Mouse (Mus musculus) forebrain, embryonic 11.5 days (tissue): Measurements from ENCODE around the gene Tirap. TPM values are rescaled to one million over a fixed set of nuclear protein-coding genes. Genes with fewer than 3 reads are reported as not detected.
A peak's percentile ranks its signal among the peaks of the same experiment; 100 is the strongest.

Source experiments
- ATAC-seq: fragments of 200-750 bp; cut with Nextera tagmentation; replicated peaks from 2 replicates; pipeline ENCODE4 v1.8.0; 2017; ENCODE audit warnings: moderate TSS enrichment; ENCODE audit not compliant: low FRiP score
- DNase-seq: peaks from one replicate; pipeline ENCODE4 v3.0.0-alpha.2; 2017; ENCODE audit warnings: low spot score
- H3K27ac ChIP-seq: fragments of 300-500 bp; sonication (generic); 2 replicates; pipeline ENCODE4 v1.5.1; 2014; ENCODE audit warnings: low read depth, low read length
- H3K27me3 ChIP-seq: fragments of 300-500 bp; sonication (generic); 2 replicates; pipeline ENCODE4 v1.6.1; 2014; ENCODE audit warnings: mild to moderate bottlenecking, low read length, mixed read lengths; ENCODE audit not compliant: control insufficient read depth, insufficient read depth
- H3K36me3 ChIP-seq: fragments of 300-500 bp; sonication (generic); 2 replicates; pipeline ENCODE4 v1.6.1; 2014; ENCODE audit warnings: mild to moderate bottlenecking, low read length, moderate library complexity, mixed read lengths; ENCODE audit not compliant: control insufficient read depth, insufficient read depth
- H3K4me1 ChIP-seq: fragments of 300-500 bp; sonication (generic); replicated peaks from 2 replicates; pipeline ENCODE4 v1.6.1; 2014; ENCODE audit warnings: low read length, mixed read lengths; ENCODE audit not compliant: control insufficient read depth, insufficient read depth
- H3K4me2 ChIP-seq: fragments of 300-500 bp; sonication (generic); 2 replicates; pipeline ENCODE4 v1.6.1; 2014; ENCODE audit warnings: low read depth, mild to moderate bottlenecking, low read length, moderate library complexity, mixed read lengths; ENCODE audit not compliant: severe bottlenecking
- H3K4me3 ChIP-seq: fragments of 300-500 bp; sonication (generic); 2 replicates; pipeline ENCODE4 v1.5.1; 2014; ENCODE audit warnings: low read depth, low read length
- H3K9ac ChIP-seq: fragments of 300-500 bp; sonication (generic); 2 replicates; pipeline ENCODE4 v1.6.1; 2014; ENCODE audit warnings: low read length
- H3K9me3 ChIP-seq: fragments of 300-500 bp; sonication (generic); 2 replicates; pipeline ENCODE4 v1.6.1; 2016; ENCODE audit warnings: low read length, mixed read lengths; ENCODE audit not compliant: control insufficient read depth
- WGBS: fragments of 180-500 bp; shearing (Covaris S2); extraction: QIAGEN DNeasy Blood & Tissue Kit; methylation state at CpG from one replicate; pipeline ENCODE4 v1.1.7; 2014; 5-methylcytosine and 5-hydroxymethylcytosine counted together
- polyA plus RNA-seq: library from polyadenylated mRNA; unstranded; fragments of >200 nt; fragmentation: Nextera tagmentation; extraction: Ambion mirVana; gene quantifications from 2 replicates; pipeline ENCODE4 v1.2.1, GENCODE M21; 2014

Tirap gene
- 17.1 and 17.3 TPM in 2 replicates for polyA plus RNA-seq

- H3K4me2 ChIP-seq: peak within 1 kb of the TSS; percentile 79
- WGBS: under 1% methylated on average over 44 of the region's 44 CpGs
Measured at GRCm38 (mm10) chr9:35199772-35200471, at the start of gene Tirap, which contains the start of gene Srpr. TSS of gene Tirap (minus strand) at chr9:35200291. TSS of gene Srpr (plus strand) at chr9:35200175.

GRCm38 (mm10) chr9:35249476-35249875, 49.4 kb upstream of the Tirap start:
- Histone ChIP-seq H3K4me3 (no peak overlapping the region), H3K9ac (no peak overlapping the region), H3K27ac (no peak overlapping the region), H3K27me3 (no peaks in the 10 kb centered on the region), H3K9me3 (no peaks in the 10 kb centered on the region), H3K36me3 (no peaks in the 10 kb centered on the region), H3K4me1 (no peaks in the 10 kb centered on the region), H3K4me2 (no peak overlapping the region)
- DNase-seq: no peak
- ATAC-seq: no peak

More at GRCm38 (mm10) chr9:35199772-35200471, at the start of gene Tirap, which contains the start of gene Srpr:
- Histone ChIP-seq H3K4me3 (peak within 1 kb of the TSS; percentile 63), H3K36me3 (no peaks in the 10 kb centered on the region), H3K27me3 (no peaks in the 10 kb centered on the region), H3K27ac (no peak within 1 kb of the TSS), H3K9me3 (no peaks in the 10 kb centered on the region), H3K9ac (peak within 1 kb of the TSS; percentile 78), H3K4me1 (no peaks in the 10 kb centered on the region; the same call in 1 of the 2 replicates)
- peak; percentile 98 for DNase-seq
- peak; percentile 96 for ATAC-seq

GRCm38 (mm10) chr9:35247405-35247804, 47.3 kb upstream of the Tirap start:
- no peaks in the 10 kb centered on the region for H3K9me3 ChIP-seq
- H3K4me1 ChIP-seq: no peaks in the 10 kb centered on the region
- no peaks in the 10 kb centered on the region for H3K36me3 ChIP-seq
- no peaks in the 10 kb centered on the region for H3K27me3 ChIP-seq
- DNase-seq (no peak), ATAC-seq (no peak)
- 95% methylated on average over 2 of the region's 2 CpGs for WGBS
- no peak overlapping the region for H3K4me2 ChIP-seq
- H3K4me3 ChIP-seq: no peak overlapping the region
- no peak overlapping the region for H3K27ac ChIP-seq
- H3K9ac ChIP-seq: no peak overlapping the region

GRCm38 (mm10) chr9:35239734-35240133, 39.6 kb upstream of the Tirap start:
- H3K36me3 ChIP-seq: no peaks in the 10 kb centered on the region
- no peaks in the 10 kb centered on the region for H3K27me3 ChIP-seq
- H3K4me2 ChIP-seq: no peak overlapping the region
- DNase-seq (no peak), ATAC-seq (no peak)
- WGBS: 89% methylated on average over 1 of the region's 1 CpGs
- H3K27ac ChIP-seq: no peak overlapping the region
- H3K4me1 ChIP-seq: no peaks in the 10 kb centered on the region
- H3K9me3 ChIP-seq: no peaks in the 10 kb centered on the region
- no peak overlapping the region for H3K4me3 ChIP-seq
- H3K9ac ChIP-seq: no peak overlapping the region

GRCm38 (mm10) chr9:35238915-35239571, 39.0 kb upstream of the Tirap start:
- Histone ChIP-seq H3K27me3 (no peaks in the 10 kb centered on the region), H3K4me3 (no peak overlapping the region), H3K9ac (no peak overlapping the region), H3K4me2 (no peak overlapping the region), H3K4me1 (no peaks in the 10 kb centered on the region), H3K27ac (no peak overlapping the region), H3K36me3 (no peaks in the 10 kb centered on the region), H3K9me3 (no peaks in the 10 kb centered on the region)
- ATAC-seq (no peak), DNase-seq (no peak)
- WGBS: 85% methylated on average over 6 of the region's 6 CpGs

GRCm38 (mm10) chr9:35238371-35238770, 38.3 kb upstream of the Tirap start:
- no peak overlapping the region for H3K27ac ChIP-seq
- H3K36me3 ChIP-seq: no peaks in the 10 kb centered on the region
- H3K4me2 ChIP-seq: no peak overlapping the region
- no peaks in the 10 kb centered on the region for H3K4me1 ChIP-seq
- ATAC-seq (no peak), DNase-seq (no peak)
- no peak overlapping the region for H3K9ac ChIP-seq
- 90% methylated on average over 1 of the region's 1 CpGs for WGBS
- no peaks in the 10 kb centered on the region for H3K9me3 ChIP-seq
- no peaks in the 10 kb centered on the region for H3K27me3 ChIP-seq
- no peak overlapping the region for H3K4me3 ChIP-seq

- ATAC-seq: no peak
- H3K9ac ChIP-seq: no peak overlapping the region
- H3K27ac ChIP-seq: no peak overlapping the region
- no peak overlapping the region for H3K4me3 ChIP-seq
- DNase-seq: no peak
- H3K27me3 ChIP-seq: no peaks in the 10 kb centered on the region
- H3K4me1 ChIP-seq: no peaks in the 10 kb centered on the region
- peaks cover 3% of the 10 kb centered on the region; the same call in 1 of the 2 replicates for H3K36me3 ChIP-seq
- H3K9me3 ChIP-seq: no peaks in the 10 kb centered on the region
- H3K4me2 ChIP-seq: no peak overlapping the region
- 66% methylated on average over 3 of the region's 3 CpGs for WGBS
Measured at GRCm38 (mm10) chr9:35235996-35236395, 35.9 kb upstream of the Tirap start.

- H3K27ac ChIP-seq: no peak overlapping the region
- H3K4me2 ChIP-seq: no peak overlapping the region
- no peaks in the 10 kb centered on the region for H3K4me1 ChIP-seq
- DNase-seq: no peak
- no peak overlapping the region for H3K9ac ChIP-seq
- H3K9me3 ChIP-seq: no peaks in the 10 kb centered on the region
- 90% methylated on average over 3 of the region's 3 CpGs for WGBS
- H3K4me3 ChIP-seq: no peak overlapping the region
- H3K27me3 ChIP-seq: no peaks in the 10 kb centered on the region
- no peak for ATAC-seq
- H3K36me3 ChIP-seq: peaks cover 3% of the 10 kb centered on the region; the same call in 1 of the 2 replicates
Measured at GRCm38 (mm10) chr9:35228671-35229070, 28.6 kb upstream of the Tirap start.
